Mouse (Mus musculus) R1 (cell line): ENCODE results near the gene Pnldc1.
A peak's percentile ranks its signal among the peaks of the same experiment; 100 is the strongest.
"Not testable (repeated sequence)": the region's sequence is repeated elsewhere in the genome, so short reads cannot be mapped to it uniquely, and the experiment has no call there.

Source experiments
- DNase-seq: peaks from one replicate; pipeline ENCODE4 v3.0.0-alpha.2; 2018; ENCODE audit warnings: low read depth, low spot score

The Pnldc1 gene

GRCm38 (mm10) chr17:12909361-12910280, at the start of gene Pnldc1:
TSS of gene Pnldc1 (minus strand) at chr17:12910230.
- DNase-seq = peak; percentile 81

- not testable (repeated sequence) for DNase-seq
Observed at GRCm38 (mm10) chr17:12959377-12959776, 49.3 kb upstream of the Pnldc1 start.

- no peak for DNase-seq
Observed at GRCm38 (mm10) chr17:12956664-12957063, 46.6 kb upstream of the Pnldc1 start.

GRCm38 (mm10) chr17:12949669-12950068, 39.6 kb upstream of the Pnldc1 start:
- DNase-seq = no peak

GRCm38 (mm10) chr17:12942459-12943162, 32.6 kb upstream of the Pnldc1 start:
- no peak for DNase-seq

GRCm38 (mm10) chr17:12941543-12942260, 31.7 kb upstream of the Pnldc1 start:
- no peak for DNase-seq

GRCm38 (mm10) chr17:12940151-12940805, 30.2 kb upstream of the Pnldc1 start, which contains the start of gene Acat3:
TSS of gene Acat3 (minus strand) at chr17:12940600.
- DNase-seq = peak; percentile 23

- not testable (repeated sequence) for DNase-seq
Observed at GRCm38 (mm10) chr17:12939377-12940148, 29.5 kb upstream of the Pnldc1 start.

- DNase-seq = no peak
Observed at GRCm38 (mm10) chr17:12938077-12938476, 28.0 kb upstream of the Pnldc1 start.

- DNase-seq = no peak
Observed at GRCm38 (mm10) chr17:12937412-12937970, 27.5 kb upstream of the Pnldc1 start.

- no peak for DNase-seq
Observed at GRCm38 (mm10) chr17:12935719-12936118, 25.7 kb upstream of the Pnldc1 start.

GRCm38 (mm10) chr17:12931576-12931975, 21.5 kb upstream of the Pnldc1 start:
- DNase-seq = not testable (repeated sequence)

GRCm38 (mm10) chr17:12925703-12926180, 15.7 kb upstream of the Pnldc1 start:
- no peak for DNase-seq

- DNase-seq = peak; percentile 64
Observed at GRCm38 (mm10) chr17:12925001-12925400, 15.0 kb upstream of the Pnldc1 start.

GRCm38 (mm10) chr17:12921073-12921472, 11.0 kb upstream of the Pnldc1 start:
- no peak for DNase-seq

GRCm38 (mm10) chr17:12916588-12917380, 6.8 kb upstream of the Pnldc1 start:
- peak; percentile 90 for DNase-seq

GRCm38 (mm10) chr17:12915881-12916583, 6.0 kb upstream of the Pnldc1 start, which contains the start of gene Mrpl18:
TSS of gene Mrpl18 (minus strand) at chr17:12916345.
- DNase-seq = peak; percentile 100

- DNase-seq = no peak
Observed at GRCm38 (mm10) chr17:12915488-12915880, 5.5 kb upstream of the Pnldc1 start, which contains the start of gene Tcp1. TSS of gene Tcp1 (plus strand) at chr17:12915701.
